9 mouse cellular contexts compared by ENCODE assay signal in genomic region chr11:69729063-69729462, GRCm38 (mm10). TPM values are rescaled to one million over a fixed set of nuclear protein-coding genes. Genes with fewer than 3 reads are reported as not detected.
DNase-seq lines count a peak whose midpoint lies in the region; ATAC-seq and TF ChIP-seq lines count a peak whose summit lies in the region.
"Had no signal": no experiment of that assay in that cellular context is flagged by ENCODE, and none has a peak within 500 bp of the region (broad histone marks: within the 10 kb centered on the region; RNA-seq: fewer than 3 reads in every experiment).

No protein-coding gene starts in this region.

- no peaks in the 10 kb centered on the region for H3K27me3 ChIP-seq in kidney, adult 2 months (replicated peaks; ENCODE audit: control insufficient read depth, insufficient read depth, low read length)
- H3K27me3 ChIP-seq in kidney, embryonic 16.5 days (ENCODE audit: insufficient read depth, low read length), result no peaks in the 10 kb centered on the region
- H3K27me3 ChIP-seq in liver, embryonic 13.5 days, result no peaks in the 10 kb centered on the region
- H3K27me3 ChIP-seq: midbrain, embryonic 12.5 days had no signal

- no peak for ATAC-seq in kidney, embryonic 16.5 days (ENCODE audit: low FRiP score, low TSS enrichment)
- no peak for ATAC-seq in liver, embryonic 13.5 days (ENCODE audit: low read depth)

- WGBS in kidney, adult 2 months, result 36% methylated on average over 3 of the region's 3 CpGs
- 30% methylated on average over 3 of the region's 3 CpGs for WGBS in kidney, embryonic 16.5 days
- 24% methylated on average over 3 of the region's 3 CpGs for WGBS in liver, embryonic 13.5 days (ENCODE audit: insufficient replicate concordance)

- no peak overlapping the region for H3K9ac ChIP-seq in kidney, embryonic 16.5 days (replicated peaks; ENCODE audit: low read length)
- H3K9ac ChIP-seq in liver, embryonic 13.5 days, result no peak overlapping the region
- H3K9ac ChIP-seq: midbrain, embryonic 12.5 days had no signal

- H3K36me3 ChIP-seq in kidney, adult 2 months (ENCODE audit: control insufficient read depth, insufficient read depth, low read length), result no peaks in the 10 kb centered on the region
- H3K36me3 ChIP-seq in kidney, embryonic 16.5 days (ENCODE audit: insufficient read depth, low read length), result peaks cover 8% of the 10 kb centered on the region; the same call in 1 of the 2 replicates
- H3K36me3 ChIP-seq in liver, embryonic 13.5 days, result peaks cover 9% of the 10 kb centered on the region

- H3K4me1 ChIP-seq in kidney, adult 2 months (ENCODE audit: control insufficient read depth, insufficient read depth, low read length), result no peaks in the 10 kb centered on the region
- no peaks in the 10 kb centered on the region for H3K4me1 ChIP-seq in kidney, embryonic 16.5 days (ENCODE audit: insufficient read depth, low read length)
- H3K4me1 ChIP-seq in liver, embryonic 13.5 days (replicated peaks), result peaks cover 6% of the 10 kb centered on the region
- H3K4me1 ChIP-seq: midbrain, embryonic 12.5 days had no signal

- TF ChIP-seq CTCF in kidney, adult 2 months (conservative IDR thresholded peaks at IDR 0.05; ENCODE audit: insufficient read depth, insufficient read length, low read depth, low read length), result peak; percentile 73

- H3K27ac ChIP-seq in kidney, adult 2 months (ENCODE audit: insufficient read depth, low read depth, low read length), result no peak overlapping the region
- no peak overlapping the region for H3K27ac ChIP-seq in kidney, embryonic 16.5 days (ENCODE audit: low read length)
- H3K27ac ChIP-seq in liver, embryonic 13.5 days, result no peak overlapping the region
- H3K27ac ChIP-seq: midbrain, embryonic 12.5 days had no signal

- DNase-seq in kidney, adult 2 months, result peak; percentile 70
- peak; percentile 92 for DNase-seq in ES-CJ7 (ENCODE audit: low read depth, low spot score)
- peak; percentile 80 for DNase-seq in adrenal gland, postnatal 14 days
- DNase-seq in forelimb bud, embryonic 11.5 days (ENCODE audit: low read depth, low spot score), result peak; percentile 64
- DNase-seq in liver, embryonic 13.5 days, result peak; percentile 60
- peak; percentile 20 to 67 for DNase-seq in spleen, adult 18-20 months
- DNase-seq in urinary bladder, postnatal 4 days (ENCODE audit: low spot score in 2 of 2), result no peak

- no peak overlapping the region for H3K4me2 ChIP-seq in kidney, embryonic 16.5 days (replicated peaks; ENCODE audit: low read depth, low read length)
- H3K4me2 ChIP-seq in liver, embryonic 13.5 days, result no peak overlapping the region
- H3K4me2 ChIP-seq: midbrain, embryonic 12.5 days had no signal

- no peaks in the 10 kb centered on the region for H3K9me3 ChIP-seq in kidney, embryonic 16.5 days (ENCODE audit: low read length)
- no peaks in the 10 kb centered on the region for H3K9me3 ChIP-seq in liver, embryonic 13.5 days (replicated peaks)
- H3K9me3 ChIP-seq: midbrain, embryonic 12.5 days had no signal

- TF ChIP-seq POLR2A in kidney, adult 2 months (IDR thresholded peaks at IDR 0.05; ENCODE audit: low read depth, low read length), result no peak

- H3K4me3 ChIP-seq in kidney, adult 2 months (ENCODE audit: insufficient read depth, low read depth, low read length), result no peak overlapping the region
- H3K4me3 ChIP-seq in kidney, embryonic 16.5 days (ENCODE audit: low read length), result no peak overlapping the region
- H3K4me3 ChIP-seq in liver, embryonic 13.5 days (replicated peaks), result no peak overlapping the region
- H3K4me3 ChIP-seq: midbrain, embryonic 12.5 days had no signal

RNA-seq across cellular contexts. Expression of gene Polr2a, which starts 29.4 kb away (rescaled TPM):
- polyA plus RNA-seq in kidney, adult 2 months (2012; rRNA removed), result 25.3 and 37.8 TPM in 2 replicates
- 28.3 and 33.6 TPM in 2 replicates for polyA plus RNA-seq in kidney, embryonic 16.5 days (2015; fragmentation: Nextera tagmentation; extraction: Ambion mirVana)
- 78.0 and 84.0 TPM in 2 replicates for total RNA-seq in adrenal gland, postnatal 14 days (2021)
- 9.6 and 10.8 TPM in 2 replicates for polyA plus RNA-seq in liver, embryonic 13.5 days (2015; fragmentation: Nextera tagmentation; extraction: Ambion mirVana)

RNA-seq across cellular contexts. Expression of gene Slc35g3, which starts 32.7 kb away (rescaled TPM):
- polyA plus RNA-seq in kidney, adult 2 months (2012; rRNA removed), result 0.05 and 0.10 TPM in 2 replicates
- polyA plus RNA-seq in kidney, embryonic 16.5 days (2015; fragmentation: Nextera tagmentation; extraction: Ambion mirVana), result 0.25 and 0.64 TPM in 2 replicates
- not detected in 2 replicates for total RNA-seq in adrenal gland, postnatal 14 days (2021)
- polyA plus RNA-seq in liver, embryonic 13.5 days (2015; fragmentation: Nextera tagmentation; extraction: Ambion mirVana), result not detected in 2 replicates

RNA-seq across cellular contexts. Expression of gene Tnfsfm13, which starts 33.2 kb away (rescaled TPM):
- 11.0 and 11.6 TPM in 2 replicates for polyA plus RNA-seq in kidney, adult 2 months (2012; rRNA removed)
- polyA plus RNA-seq in kidney, embryonic 16.5 days (2015; fragmentation: Nextera tagmentation; extraction: Ambion mirVana), result 4.6 and 6.1 TPM in 2 replicates
- 3.9 and 4.6 TPM in 2 replicates for total RNA-seq in adrenal gland, postnatal 14 days (2021)
- 1.1 and 1.4 TPM in 2 replicates for polyA plus RNA-seq in liver, embryonic 13.5 days (2015; fragmentation: Nextera tagmentation; extraction: Ambion mirVana)

RNA-seq across cellular contexts. Expression of gene Tnfsf12, which starts 33.4 kb away (rescaled TPM):
- 55.5 and 65.1 TPM in 2 replicates for polyA plus RNA-seq in kidney, adult 2 months (2012; rRNA removed)
- polyA plus RNA-seq in kidney, embryonic 16.5 days (2015; fragmentation: Nextera tagmentation; extraction: Ambion mirVana), result 8.8 and 11.5 TPM in 2 replicates
- total RNA-seq in adrenal gland, postnatal 14 days (2021), result 20.3 and 21.5 TPM in 2 replicates
- 2.1 and 2.6 TPM in 2 replicates for polyA plus RNA-seq in liver, embryonic 13.5 days (2015; fragmentation: Nextera tagmentation; extraction: Ambion mirVana)

RNA-seq across cellular contexts. Expression of gene Zbtb4, which starts 36.6 kb away (rescaled TPM):
- 22.3 and 24.4 TPM in 2 replicates for polyA plus RNA-seq in kidney, adult 2 months (2012; rRNA removed)
- polyA plus RNA-seq in kidney, embryonic 16.5 days (2015; fragmentation: Nextera tagmentation; extraction: Ambion mirVana), result 2.9 TPM in 2 replicates
- total RNA-seq in adrenal gland, postnatal 14 days (2021), result 39.9 and 42.4 TPM in 2 replicates
- 0.38 and 0.43 TPM in 2 replicates for polyA plus RNA-seq in liver, embryonic 13.5 days (2015; fragmentation: Nextera tagmentation; extraction: Ambion mirVana)

Comparison
In these comparisons a context has a peak if more than half of its experiments do, and no peak if none do; other contexts are left out.
1. DNase-seq: peak in kidney, adult 2 months (single experiment), ES-CJ7 (single experiment), adrenal gland, postnatal 14 days (single experiment), forelimb bud, embryonic 11.5 days (single experiment), liver, embryonic 13.5 days (single experiment) and spleen, adult 18-20 months (2 of 2); none in urinary bladder, postnatal 4 days (0 of 2).